Mouse (Mus musculus) small intestine, adult 2 months (tissue): ENCODE measurements around the gene Zfp715.

Experiments used
- CTCF ChIP-seq: fragments of 200-500 bp; IDR thresholded peaks from 2 replicates; pipeline ENCODE4 v1.5.1; 2012; ENCODE audit warnings: low read depth, mild to moderate bottlenecking, control low read depth, inconsistent platforms, low read length, moderate library complexity, mixed read lengths; ENCODE audit not compliant: insufficient replicate concordance, insufficient read length; ENCODE audit errors: extremely low read depth
- POLR2A ChIP-seq: fragments of 200-500 bp; IDR thresholded peaks from 2 replicates; pipeline ENCODE4 v1.6.1; 2012; ENCODE audit warnings: low read depth, mild to moderate bottlenecking, control low read depth, inconsistent platforms, low read length, moderate library complexity

DNA sequence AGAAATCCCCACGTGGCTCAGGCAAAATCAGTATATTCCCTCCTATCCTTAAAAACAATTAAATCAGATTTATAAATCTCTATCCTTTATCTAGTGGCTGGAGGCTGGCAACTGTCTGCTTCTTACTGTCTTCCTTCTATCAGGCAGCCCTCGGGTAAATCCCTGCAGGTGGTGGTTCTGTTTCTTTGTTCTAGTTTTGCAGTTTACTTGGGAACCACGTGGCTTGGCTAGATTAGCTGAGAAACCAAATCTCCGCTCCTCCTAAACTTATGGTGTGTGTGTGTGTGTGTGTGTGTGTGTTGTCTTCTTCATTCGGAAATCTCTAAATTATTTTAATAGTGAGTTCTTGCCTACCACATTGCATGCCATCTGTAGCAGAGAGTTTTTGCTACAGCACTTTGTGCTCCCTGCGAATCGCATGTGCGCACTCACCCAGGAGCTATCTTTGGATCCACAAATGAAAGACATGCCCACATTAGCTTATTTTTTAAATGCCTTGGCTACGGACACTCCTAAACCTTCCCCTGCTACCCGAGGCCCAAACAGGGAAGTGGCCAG is 13.2 kb upstream of the Zfp715 start:
- TF ChIP-seq POLR2A (no peak), CTCF (no peak)
